Mouse (Mus musculus): ENCODE results near the gene Serhl. TPM values are rescaled to one million over a fixed set of nuclear protein-coding genes. Genes with fewer than 3 reads are reported as not detected.
A peak's percentile ranks its signal among the peaks of the same experiment; 100 is the strongest.

Serhl gene
- polyA plus RNA-seq, 1 experiment from 2014 or later, result 70.7 TPM

DNA sequence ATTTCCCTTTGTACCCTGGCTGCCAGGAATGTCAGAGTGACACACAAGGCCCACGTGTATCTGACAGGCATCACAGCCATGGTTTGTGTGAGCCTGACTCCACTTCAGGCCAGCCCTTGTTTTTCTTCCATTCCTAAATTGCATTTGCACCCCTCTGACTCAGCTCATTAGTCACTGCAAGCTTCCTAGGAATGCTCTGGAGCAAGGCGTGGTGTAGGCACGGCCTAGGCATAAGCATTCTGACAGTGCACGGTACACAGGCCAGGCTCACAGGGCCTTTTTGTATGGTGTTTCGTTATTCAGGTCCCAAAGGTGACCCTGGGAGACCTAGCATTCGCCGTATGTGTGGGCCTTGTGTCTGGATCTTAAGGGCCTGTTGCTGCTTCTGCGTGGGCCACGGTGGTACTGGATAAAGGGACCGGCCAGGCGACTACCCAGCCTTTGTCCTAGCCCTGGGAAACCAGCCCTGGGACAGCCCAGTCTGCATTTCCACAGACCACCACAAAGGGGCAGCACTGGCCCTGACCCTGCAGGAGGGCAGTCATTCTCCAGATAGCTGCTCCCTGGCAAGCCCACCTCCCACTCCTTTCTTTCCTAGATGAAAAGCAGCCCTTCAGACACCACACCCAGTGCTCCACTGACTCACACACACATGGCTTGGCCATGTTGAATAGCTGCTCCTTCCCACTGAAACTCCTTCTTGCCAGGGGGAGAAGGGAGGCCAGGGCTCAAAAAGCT is 67.8 kb downstream of the Serhl start:
- Histone ChIP-seq H3K36me3 (ENCODE audit: insufficient read depth, low read length) (peaks cover 46% of the 10 kb centered on the region), H3K27ac (ENCODE audit: low read length) (no peak overlapping the region)
- WGBS, result 70% methylated on average over 11 of the region's 11 CpGs

DNA sequence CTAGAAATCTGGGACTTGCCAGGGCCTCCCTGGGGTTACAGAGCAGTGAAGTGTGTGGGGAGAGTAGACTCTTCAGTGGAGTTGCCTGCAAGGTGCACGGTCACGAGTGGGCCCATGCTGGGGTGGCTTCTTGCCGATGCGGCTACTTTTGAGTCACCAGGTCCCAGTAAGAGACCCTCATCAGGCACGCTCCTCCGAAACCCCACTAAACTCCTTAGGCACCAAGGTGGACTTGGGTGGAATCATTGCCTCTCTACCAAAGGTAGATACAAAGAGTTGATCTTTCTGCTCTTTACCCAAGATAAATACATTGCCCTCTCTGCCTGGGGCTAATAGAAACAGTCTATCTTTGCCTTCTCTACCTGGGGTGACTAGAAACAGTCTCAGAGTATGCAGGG is 68.4 kb downstream of the Serhl start:
- Histone ChIP-seq H3K4me2 (replicated peaks; ENCODE audit: low read depth, low read length) (no peak overlapping the region), H3K27me3 (ENCODE audit: insufficient read depth, low read length) (no peaks in the 10 kb centered on the region), H3K4me3 (ENCODE audit: low read length) (no peak overlapping the region), H3K36me3 (ENCODE audit: insufficient read depth, low read length) (peaks cover 46% of the 10 kb centered on the region), H3K27ac (ENCODE audit: low read length) (no peak overlapping the region), H3K9ac (replicated peaks; ENCODE audit: low read length) (no peak overlapping the region), H3K9me3 (ENCODE audit: low read length) (no peaks in the 10 kb centered on the region), H3K4me1 (ENCODE audit: insufficient read depth, low read length) (no peaks in the 10 kb centered on the region)
- ATAC-seq (ENCODE audit: low FRiP score, low TSS enrichment), result no peak
- WGBS, result 95% methylated on average over 6 of the region's 6 CpGs

More for the DNA sequence above, 67.8 kb downstream of the Serhl start:
- peak; percentile 50; the same call in 1 of the 2 replicates for ATAC-seq (ENCODE audit: low FRiP score, low TSS enrichment)
- no peaks in the 10 kb centered on the region for H3K27me3 ChIP-seq (ENCODE audit: insufficient read depth, low read length)
- H3K4me3 ChIP-seq (ENCODE audit: low read length), result no peak overlapping the region
- no peak overlapping the region for H3K4me2 ChIP-seq (replicated peaks; ENCODE audit: low read depth, low read length)
- no peaks in the 10 kb centered on the region for H3K4me1 ChIP-seq (ENCODE audit: insufficient read depth, low read length)
- no peaks in the 10 kb centered on the region for H3K9me3 ChIP-seq (ENCODE audit: low read length)
- H3K9ac ChIP-seq (replicated peaks; ENCODE audit: low read length), result no peak overlapping the region

DNA sequence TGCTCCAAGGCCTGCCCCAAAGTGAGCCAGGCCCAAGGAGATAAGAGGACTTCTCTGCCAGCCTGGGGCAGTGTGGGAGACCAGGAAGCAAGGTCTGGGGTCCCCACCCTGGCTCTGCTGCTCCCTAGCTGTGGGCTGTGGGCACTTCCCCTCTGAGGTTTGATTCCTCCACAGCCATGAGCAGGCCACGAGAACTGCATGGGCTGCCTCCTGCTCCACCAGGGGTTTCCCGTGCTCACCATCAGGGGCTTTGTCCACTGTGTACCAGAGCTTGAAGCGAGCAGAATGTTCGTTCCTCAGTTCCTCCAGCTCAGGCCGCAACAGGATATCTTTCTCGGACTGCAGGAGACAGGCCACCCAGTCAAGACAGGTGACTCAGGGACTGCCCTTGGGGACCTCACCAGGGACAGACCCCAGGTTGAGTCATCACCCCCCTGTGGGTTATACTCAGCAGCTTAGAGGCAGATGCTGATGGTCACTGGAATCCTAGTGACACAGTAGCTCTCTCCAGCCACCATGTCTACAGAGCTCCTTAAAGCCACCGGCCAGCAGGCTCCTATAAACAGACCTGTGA is 69.4 kb downstream of the Serhl start:
- no peak for ATAC-seq (ENCODE audit: low FRiP score, low TSS enrichment)
- peaks cover 43% of the 10 kb centered on the region for H3K36me3 ChIP-seq (ENCODE audit: insufficient read depth, low read length)
- 90% methylated on average over 7 of the region's 7 CpGs for WGBS

DNA sequence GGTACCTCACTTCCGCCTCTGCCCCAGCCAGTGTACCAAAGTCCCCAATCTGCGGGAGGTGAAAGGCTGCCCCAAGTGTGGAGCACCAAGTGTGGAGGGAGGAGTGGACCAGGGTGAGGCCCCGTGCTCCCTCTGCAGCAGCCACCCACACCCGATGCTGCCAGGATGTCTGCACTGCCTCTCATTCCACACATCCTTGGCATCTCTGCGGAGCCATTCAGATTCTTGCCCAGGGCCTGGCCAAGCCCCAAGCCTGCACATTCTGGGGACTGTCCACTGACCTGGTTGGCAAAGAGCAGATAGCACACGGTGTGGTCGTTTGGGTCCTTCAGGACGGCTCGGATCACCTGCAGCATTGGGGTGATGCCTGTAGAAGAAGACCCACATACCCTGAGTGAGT is 70.5 kb downstream of the Serhl start:
- peaks cover 37% of the 10 kb centered on the region for H3K36me3 ChIP-seq (ENCODE audit: insufficient read depth, low read length)
- no peak overlapping the region for H3K9ac ChIP-seq (replicated peaks; ENCODE audit: low read length)
- H3K4me3 ChIP-seq (ENCODE audit: low read length), result no peak overlapping the region
- no peaks in the 10 kb centered on the region for H3K9me3 ChIP-seq (ENCODE audit: low read length)
- WGBS, result 91% methylated on average over 9 of the region's 9 CpGs
- H3K4me2 ChIP-seq (replicated peaks; ENCODE audit: low read depth, low read length), result no peak overlapping the region
- no peak overlapping the region for H3K27ac ChIP-seq (ENCODE audit: low read length)
- H3K27me3 ChIP-seq (ENCODE audit: insufficient read depth, low read length), result no peaks in the 10 kb centered on the region
- H3K4me1 ChIP-seq (ENCODE audit: insufficient read depth, low read length), result peaks cover 6% of the 10 kb centered on the region
- no peak for ATAC-seq (ENCODE audit: low FRiP score, low TSS enrichment)

More for the DNA sequence above, 69.4 kb downstream of the Serhl start:
- H3K4me3 ChIP-seq (ENCODE audit: low read length), result no peak overlapping the region
- H3K4me2 ChIP-seq (replicated peaks; ENCODE audit: low read depth, low read length), result no peak overlapping the region
- H3K4me1 ChIP-seq (ENCODE audit: insufficient read depth, low read length), result peaks cover 2% of the 10 kb centered on the region; the same call in 1 of the 2 replicates
- no peak overlapping the region for H3K27ac ChIP-seq (ENCODE audit: low read length)
- H3K9ac ChIP-seq (replicated peaks; ENCODE audit: low read length), result no peak overlapping the region
- H3K9me3 ChIP-seq (ENCODE audit: low read length), result no peaks in the 10 kb centered on the region
- no peaks in the 10 kb centered on the region for H3K27me3 ChIP-seq (ENCODE audit: insufficient read depth, low read length)

DNA sequence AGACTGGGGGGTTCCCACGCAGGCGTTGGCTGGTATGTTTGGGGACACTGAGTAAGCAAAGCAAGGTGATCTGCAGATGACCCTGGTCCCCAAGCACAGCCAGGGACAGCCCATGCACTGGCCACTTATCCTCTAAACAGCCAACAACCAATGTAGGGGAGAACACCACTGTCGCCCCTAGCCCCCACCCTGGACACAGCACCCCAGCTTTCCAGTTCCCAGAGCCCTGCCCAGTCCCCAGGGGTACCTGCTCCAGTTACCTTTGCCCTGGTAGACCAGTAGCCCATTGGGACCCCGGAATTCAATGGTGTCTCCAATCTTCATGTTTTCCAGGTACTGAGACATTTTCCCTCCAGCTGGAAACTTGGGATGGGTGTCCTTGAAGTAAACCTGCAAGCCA is 71.3 kb downstream of the Serhl start:
- H3K4me2 ChIP-seq (replicated peaks; ENCODE audit: low read depth, low read length), result no peak overlapping the region
- no peak overlapping the region for H3K4me3 ChIP-seq (ENCODE audit: low read length)
- H3K9ac ChIP-seq (replicated peaks; ENCODE audit: low read length), result 0 out of 2 replicates have a peak overlapping the region, but pooled peaks have one; percentile 8
- H3K27ac ChIP-seq (ENCODE audit: low read length), result no peak overlapping the region
- H3K9me3 ChIP-seq (ENCODE audit: low read length), result no peaks in the 10 kb centered on the region
- ATAC-seq (ENCODE audit: low FRiP score, low TSS enrichment), result no peak
- peaks cover 11% of the 10 kb centered on the region for H3K4me1 ChIP-seq (ENCODE audit: insufficient read depth, low read length)
- 96% methylated on average over 4 of the region's 4 CpGs for WGBS
- no peaks in the 10 kb centered on the region for H3K27me3 ChIP-seq (ENCODE audit: insufficient read depth, low read length)
- H3K36me3 ChIP-seq (ENCODE audit: insufficient read depth, low read length), result peaks cover 37% of the 10 kb centered on the region

DNA sequence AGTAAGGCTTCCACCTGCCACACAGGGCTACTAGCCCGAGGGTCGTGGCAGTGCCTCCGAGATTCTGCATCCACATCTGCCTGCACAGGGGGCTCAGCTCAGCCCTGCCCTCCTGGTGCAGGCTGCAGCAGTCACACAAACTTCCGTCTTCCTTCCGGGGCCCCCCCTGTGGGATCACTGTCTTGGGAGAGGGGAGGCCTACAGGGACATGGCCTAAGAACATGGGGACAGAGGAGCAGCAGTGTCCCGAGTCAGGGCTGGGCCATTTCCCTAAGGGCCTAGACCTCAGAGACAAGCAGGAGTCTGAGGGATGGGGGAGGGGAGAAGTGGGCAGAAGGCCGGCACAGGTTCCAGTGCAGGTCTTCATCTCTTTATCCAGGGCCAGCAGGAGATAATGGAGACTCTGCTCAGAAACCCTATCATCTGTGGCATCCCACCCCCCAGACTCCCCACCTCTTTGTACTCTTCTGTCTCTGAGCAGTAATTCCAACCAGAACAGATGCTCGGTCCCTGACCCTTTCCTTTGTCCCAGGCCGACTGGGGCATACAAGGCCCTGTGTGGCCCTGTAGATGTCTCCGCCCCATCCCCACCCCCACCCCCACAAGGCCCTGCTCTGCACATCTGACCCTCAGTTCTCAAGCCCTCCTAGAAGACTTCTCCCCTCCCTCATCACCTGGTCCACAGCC is 71.9 kb downstream of the Serhl start:
- WGBS, result 55% methylated on average over 10 of the region's 10 CpGs
- no peak for ATAC-seq (ENCODE audit: low FRiP score, low TSS enrichment)
- peaks cover 37% of the 10 kb centered on the region for H3K36me3 ChIP-seq (ENCODE audit: insufficient read depth, low read length)

DNA sequence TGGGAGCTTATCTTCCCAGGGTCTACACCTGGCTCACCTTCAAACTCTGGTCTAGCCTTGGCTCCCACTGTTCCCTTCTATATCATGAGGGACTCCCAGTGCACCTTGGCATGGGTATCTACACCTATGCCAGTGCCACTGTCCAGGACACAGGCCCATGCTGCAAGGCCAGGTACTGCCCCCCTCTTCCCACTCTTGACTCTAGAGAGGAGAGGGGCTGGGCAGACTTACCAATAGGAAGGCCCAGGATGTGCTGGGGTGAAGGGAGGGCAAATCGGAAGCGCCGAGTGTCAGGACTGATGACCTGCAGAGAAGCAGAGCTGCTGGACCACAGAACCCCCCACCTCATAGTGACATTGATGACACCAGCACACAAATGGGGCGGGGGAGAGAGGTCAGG is 72.7 kb downstream of the Serhl start:
- 91% methylated on average over 4 of the region's 4 CpGs for WGBS
- no peak overlapping the region for H3K4me3 ChIP-seq (ENCODE audit: low read length)
- H3K4me2 ChIP-seq (replicated peaks; ENCODE audit: low read depth, low read length), result no peak overlapping the region
- H3K36me3 ChIP-seq (ENCODE audit: insufficient read depth, low read length), result peaks cover 34% of the 10 kb centered on the region
- no peak overlapping the region for H3K27ac ChIP-seq (ENCODE audit: low read length)
- no peak for ATAC-seq (ENCODE audit: low FRiP score, low TSS enrichment)
- peaks cover 17% of the 10 kb centered on the region for H3K4me1 ChIP-seq (ENCODE audit: insufficient read depth, low read length)
- no peak overlapping the region for H3K9ac ChIP-seq (replicated peaks; ENCODE audit: low read length)
- no peaks in the 10 kb centered on the region for H3K9me3 ChIP-seq (ENCODE audit: low read length)
- no peaks in the 10 kb centered on the region for H3K27me3 ChIP-seq (ENCODE audit: insufficient read depth, low read length)

More for the DNA sequence above, 71.9 kb downstream of the Serhl start:
- H3K4me2 ChIP-seq (replicated peaks; ENCODE audit: low read depth, low read length), result no peak overlapping the region
- 0 out of 2 replicates have a peak overlapping the region, but pooled peaks have one; percentile 8 for H3K9ac ChIP-seq (replicated peaks; ENCODE audit: low read length)
- H3K4me3 ChIP-seq (ENCODE audit: low read length), result no peak overlapping the region
- no peaks in the 10 kb centered on the region for H3K27me3 ChIP-seq (ENCODE audit: insufficient read depth, low read length)
- no peak overlapping the region for H3K27ac ChIP-seq (ENCODE audit: low read length)
- peaks cover 11% of the 10 kb centered on the region for H3K4me1 ChIP-seq (ENCODE audit: insufficient read depth, low read length)
- no peaks in the 10 kb centered on the region for H3K9me3 ChIP-seq (ENCODE audit: low read length)

DNA sequence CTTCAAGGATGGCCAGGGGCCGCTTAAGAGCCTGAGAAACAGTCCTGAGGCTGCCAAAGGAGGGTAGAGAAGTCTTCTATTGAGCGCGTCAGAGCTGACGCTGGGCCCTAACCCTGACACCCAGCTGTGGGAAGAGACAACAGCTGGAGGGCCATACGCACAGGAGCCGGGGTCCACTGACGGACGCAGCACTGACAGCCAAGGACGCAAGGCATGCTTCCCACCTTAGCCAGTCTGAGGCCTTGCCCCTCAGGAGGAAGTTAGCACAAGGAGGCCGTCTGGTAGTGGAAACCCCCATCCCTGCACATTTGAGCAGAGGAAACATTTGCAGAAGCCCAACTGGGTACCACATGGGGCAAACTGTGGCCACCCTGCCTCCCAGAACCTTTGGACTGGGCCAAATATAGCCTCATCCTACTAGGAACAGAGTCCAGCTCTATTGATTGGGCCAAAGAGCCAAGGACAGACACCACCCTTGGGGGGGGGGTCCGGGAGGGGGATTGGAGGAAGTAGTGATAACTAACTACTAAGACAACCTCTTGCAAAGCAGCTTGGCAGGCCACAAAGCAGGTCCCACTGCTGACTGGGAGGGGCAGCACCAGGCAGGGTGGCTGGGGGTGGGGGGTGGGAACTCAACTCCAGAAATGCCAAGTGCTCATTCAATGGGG is 73.6 kb downstream of the Serhl start:
- no peak for ATAC-seq (ENCODE audit: low FRiP score, low TSS enrichment)

DNA sequence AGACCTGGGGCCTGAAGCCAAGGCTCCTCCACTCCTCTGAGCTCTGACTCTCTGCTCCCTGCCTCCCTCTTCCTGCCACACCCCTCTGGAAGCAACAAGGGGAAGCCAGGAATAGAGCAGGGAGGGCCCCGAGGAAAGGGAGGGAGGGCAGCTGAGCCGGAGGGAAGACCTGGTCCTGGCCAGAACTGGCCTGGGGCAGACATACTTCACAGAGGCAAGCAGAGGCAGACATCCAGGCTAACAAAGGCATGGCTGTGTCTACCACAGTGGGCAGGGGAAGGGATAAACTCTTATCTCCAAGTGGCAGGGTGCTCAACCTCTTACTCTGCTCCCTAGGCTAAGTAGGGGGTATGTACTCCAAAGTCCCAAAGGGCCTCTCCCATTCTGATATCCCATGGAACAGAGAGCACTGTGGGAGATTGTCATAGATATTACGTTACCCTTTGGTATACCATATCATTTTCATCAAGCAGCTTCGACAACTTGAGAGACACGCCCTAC is 75.7 kb downstream of the Serhl start:
- Histone ChIP-seq H3K4me2 (replicated peaks; ENCODE audit: low read depth, low read length) (no peak overlapping the region), H3K9ac (replicated peaks; ENCODE audit: low read length) (0 out of 2 replicates have a peak overlapping the region, but pooled peaks have one; percentile 26), H3K4me3 (ENCODE audit: low read length) (no peak overlapping the region), H3K36me3 (ENCODE audit: insufficient read depth, low read length) (peaks cover 9% of the 10 kb centered on the region), H3K9me3 (ENCODE audit: low read length) (no peaks in the 10 kb centered on the region), H3K27ac (ENCODE audit: low read length) (peak overlapping the region; percentile 50; the same call in 1 of the 2 replicates), H3K27me3 (ENCODE audit: insufficient read depth, low read length) (no peaks in the 10 kb centered on the region), H3K4me1 (ENCODE audit: insufficient read depth, low read length) (peaks cover 44% of the 10 kb centered on the region)
- ATAC-seq (ENCODE audit: low FRiP score, low TSS enrichment), result peak; percentile 18
- WGBS, result 64% methylated on average over 5 of the region's 5 CpGs

More for the DNA sequence above, 73.6 kb downstream of the Serhl start:
- peaks cover 25% of the 10 kb centered on the region for H3K36me3 ChIP-seq (ENCODE audit: insufficient read depth, low read length)
- peaks cover 26% of the 10 kb centered on the region for H3K4me1 ChIP-seq (ENCODE audit: insufficient read depth, low read length)
- no peak overlapping the region for H3K27ac ChIP-seq (ENCODE audit: low read length)
- WGBS, result 87% methylated on average over 11 of the region's 11 CpGs
- no peaks in the 10 kb centered on the region for H3K9me3 ChIP-seq (ENCODE audit: low read length)
- H3K4me3 ChIP-seq (ENCODE audit: low read length), result no peak overlapping the region
- no peak overlapping the region for H3K9ac ChIP-seq (replicated peaks; ENCODE audit: low read length)
- no peaks in the 10 kb centered on the region for H3K27me3 ChIP-seq (ENCODE audit: insufficient read depth, low read length)
- no peak overlapping the region for H3K4me2 ChIP-seq (replicated peaks; ENCODE audit: low read depth, low read length)
